Mouse (Mus musculus) hindbrain, postnatal 0 days (tissue): ENCODE measurements around the gene Brcc3. TPM values are rescaled to one million over a fixed set of nuclear protein-coding genes. Genes with fewer than 3 reads are reported as not detected.
"Not testable (repeated sequence)": the region's sequence is repeated elsewhere in the genome, so short reads cannot be mapped to it uniquely, and the experiment has no call there.

ENCODE experiments used
- ATAC-seq: fragments of 200-750 bp; cut with Nextera tagmentation; 2 replicates; pipeline ENCODE4 v1.8.0; 2017; ENCODE audit warnings: mild to moderate bottlenecking, moderate TSS enrichment, moderate library complexity
- DNase-seq: peaks from one replicate; pipeline ENCODE4 v3.0.0-alpha.2; 2015; ENCODE audit warnings: low spot score
- H3K27ac ChIP-seq: fragments of 300-500 bp; sonication (generic); 2 replicates; pipeline ENCODE4 v1.5.1; 2014; ENCODE audit warnings: mild to moderate bottlenecking
- H3K27me3 ChIP-seq: fragments of 300-500 bp; sonication (generic); 2 replicates; pipeline ENCODE4 v1.6.1; 2014; ENCODE audit warnings: low read length, mixed read lengths; ENCODE audit not compliant: insufficient read depth
- H3K36me3 ChIP-seq: fragments of 300-500 bp; sonication (generic); 2 replicates; pipeline ENCODE4 v1.6.1; 2014; ENCODE audit warnings: low read length, mixed read lengths; ENCODE audit not compliant: insufficient read depth
- H3K4me1 ChIP-seq: fragments of 300-500 bp; sonication (generic); 2 replicates; pipeline ENCODE4 v1.6.1; 2014; ENCODE audit warnings: antibody characterized with exemption, low read length, mixed read lengths; ENCODE audit not compliant: insufficient read depth
- H3K4me2 ChIP-seq: fragments of 300-500 bp; sonication (generic); 2 replicates; pipeline ENCODE4 v1.6.1; 2014; ENCODE audit warnings: low read depth, mild to moderate bottlenecking, low read length, moderate library complexity, mixed read lengths
- H3K4me3 ChIP-seq: fragments of 300-500 bp; sonication (generic); 2 replicates; pipeline ENCODE4 v1.5.1; 2014; ENCODE audit warnings: low read length
- H3K9ac ChIP-seq: fragments of 300-500 bp; sonication (generic); replicated peaks from 2 replicates; pipeline ENCODE4 v1.6.1; 2014; ENCODE audit warnings: mild to moderate bottlenecking, low read length, moderate library complexity, mixed read lengths
- H3K9me3 ChIP-seq: fragments of 300-500 bp; sonication (generic); 2 replicates; pipeline ENCODE4 v1.6.1; 2016; ENCODE audit warnings: low read length, mixed read lengths
- CTCF ChIP-seq: IDR thresholded peaks from 2 replicates; pipeline ENCODE4 v1.5.1; 2016; ENCODE audit warnings: antibody characterized with exemption, control low read depth, low read depth
- WGBS: fragments of 180-500 bp; shearing (Covaris S2); extraction: QIAGEN DNeasy Blood & Tissue Kit; methylation state at CpG from one replicate; pipeline ENCODE4 v1.1.7; 2014; 5-methylcytosine and 5-hydroxymethylcytosine counted together
- polyA plus RNA-seq: library from polyadenylated mRNA; unstranded; fragments of >200 nt; fragmentation: Nextera tagmentation; extraction: Ambion mirVana; gene quantifications from 2 replicates; pipeline ENCODE4 v1.2.1, GENCODE M21; 2015
- total RNA-seq: library from RNA; depleted of rRNA; stranded (reverse); fragments of >200 nt; gene quantifications from 2 replicates; pipeline ENCODE4 v1.2.3, GENCODE M21; 2014

The Brcc3 gene
- total and polyA plus RNA-seq, 2 experiments from 2014 or later: 22.1 to 42.2 TPM

- H3K4me1 ChIP-seq: no peaks in the 10 kb centered on the region
- WGBS: 19% methylated on average over 24 of the region's 25 CpGs
- no peak for TF ChIP-seq CTCF
- peak within 1 kb of the TSS; percentile 55 for H3K4me2 ChIP-seq
- no peaks in the 10 kb centered on the region for H3K36me3 ChIP-seq
- peak; percentile 83 for DNase-seq
- peak within 1 kb of the TSS; percentile 62; the same call in 1 of the 2 replicates for H3K27ac ChIP-seq
- H3K4me3 ChIP-seq: peak within 1 kb of the TSS; percentile 51
- no peaks in the 10 kb centered on the region for H3K9me3 ChIP-seq
- H3K9ac ChIP-seq: peak within 1 kb of the TSS; percentile 67
- peak; percentile 98 for ATAC-seq
- H3K27me3 ChIP-seq: no peaks in the 10 kb centered on the region
These were observed 34.1 kb upstream of the Brcc3 start, which contains the start of the genes Fundc2 and F8 for GRCm38 (mm10) chrX:75382195-75382771. Fundc2 (plus strand) TSS chrX:75382399. F8 (minus strand) TSS chrX:75382615.

GRCm38 (mm10) chrX:75399471-75399870, 17.0 kb upstream of the Brcc3 start:
- Histone ChIP-seq H3K4me2 (no peak overlapping the region), H3K27me3 (no peaks in the 10 kb centered on the region), H3K27ac (no peak overlapping the region), H3K4me3 (no peak overlapping the region), H3K9me3 (no peaks in the 10 kb centered on the region), H3K36me3 (no peaks in the 10 kb centered on the region), H3K4me1 (no peaks in the 10 kb centered on the region), H3K9ac (no peak overlapping the region)
- no peak for ATAC-seq
- WGBS: 81% methylated on average over 1 of the region's 1 CpGs
- no peak for DNase-seq
- TF ChIP-seq CTCF: no peak

- no peak overlapping the region for H3K4me3 ChIP-seq
- ATAC-seq (no peak), DNase-seq (no peak)
- no peak overlapping the region for H3K4me2 ChIP-seq
- no peaks in the 10 kb centered on the region for H3K4me1 ChIP-seq
- no peak overlapping the region for H3K27ac ChIP-seq
- H3K9ac ChIP-seq: no peak overlapping the region
- no peaks in the 10 kb centered on the region for H3K36me3 ChIP-seq
- no peaks in the 10 kb centered on the region for H3K27me3 ChIP-seq
- H3K9me3 ChIP-seq: no peaks in the 10 kb centered on the region
- 83% methylated on average over 2 of the region's 2 CpGs for WGBS
- TF ChIP-seq CTCF: no peak
These were observed 13.8 kb upstream of the Brcc3 start for GRCm38 (mm10) chrX:75402668-75403067.

GRCm38 (mm10) chrX:75403350-75403749, 13.1 kb upstream of the Brcc3 start:
- H3K4me2 ChIP-seq: no peak overlapping the region
- no peak overlapping the region for H3K9ac ChIP-seq
- no peaks in the 10 kb centered on the region for H3K9me3 ChIP-seq
- no peak for TF ChIP-seq CTCF
- H3K4me3 ChIP-seq: no peak overlapping the region
- H3K36me3 ChIP-seq: no peaks in the 10 kb centered on the region
- H3K27ac ChIP-seq: no peak overlapping the region
- no peaks in the 10 kb centered on the region for H3K27me3 ChIP-seq
- ATAC-seq (no peak), DNase-seq (no peak)
- no peaks in the 10 kb centered on the region for H3K4me1 ChIP-seq

- DNase-seq: no peak
- no peak for ATAC-seq
- WGBS: 91% methylated on average over 1 of the region's 1 CpGs
- Histone ChIP-seq H3K4me2 (no peak overlapping the region), H3K4me3 (no peak overlapping the region), H3K9me3 (no peaks in the 10 kb centered on the region), H3K27ac (no peak overlapping the region), H3K36me3 (no peaks in the 10 kb centered on the region), H3K9ac (no peak overlapping the region), H3K27me3 (no peaks in the 10 kb centered on the region), H3K4me1 (no peaks in the 10 kb centered on the region)
- no peak for TF ChIP-seq CTCF
These were observed 6.7 kb upstream of the Brcc3 start for GRCm38 (mm10) chrX:75409711-75410110.

- no peak for TF ChIP-seq CTCF
- 94% methylated on average over 1 of the region's 1 CpGs for WGBS
- DNase-seq (no peak), ATAC-seq (no peak)
- Histone ChIP-seq H3K9me3 (no peaks in the 10 kb centered on the region), H3K36me3 (no peaks in the 10 kb centered on the region), H3K4me2 (no peak overlapping the region), H3K27me3 (no peaks in the 10 kb centered on the region), H3K9ac (no peak overlapping the region), H3K27ac (no peak overlapping the region), H3K4me1 (no peaks in the 10 kb centered on the region), H3K4me3 (no peak overlapping the region)
These were observed 38.2 kb downstream of the Brcc3 start for GRCm38 (mm10) chrX:75454597-75454996.

- peak overlapping the region; percentile 32 for H3K4me3 ChIP-seq
- not testable (repeated sequence) for H3K4me1 ChIP-seq, H3K27me3 ChIP-seq, H3K9ac ChIP-seq, H3K36me3 ChIP-seq, H3K9me3 ChIP-seq
- DNase-seq (peak; percentile 76), ATAC-seq (peak; percentile 97)
- H3K27ac ChIP-seq: peak overlapping the region; percentile 56; the same call in 1 of the 2 replicates
- peak overlapping the region; percentile 40; the same call in 1 of the 2 replicates for H3K4me2 ChIP-seq
- WGBS: 27% methylated on average over 37 of the region's 37 CpGs
These were observed 58.8 kb downstream of the Brcc3 start for GRCm38 (mm10) chrX:75475182-75475644.
